Mouse (Mus musculus) spleen, adult 18-20 months (tissue): Measurements from ENCODE around the gene Zfp386.
"Not testable (repeated sequence)": the region's sequence is repeated elsewhere in the genome, so short reads cannot be mapped to it uniquely, and the experiment has no call there.

Experiments used
- DNase-seq, 2 experiments: peaks; one replicate each; pipeline ENCODE4 v3.0.0; 2022; ENCODE audit warnings: mixed read lengths in 2 of 2

The Zfp386 gene

DNA sequence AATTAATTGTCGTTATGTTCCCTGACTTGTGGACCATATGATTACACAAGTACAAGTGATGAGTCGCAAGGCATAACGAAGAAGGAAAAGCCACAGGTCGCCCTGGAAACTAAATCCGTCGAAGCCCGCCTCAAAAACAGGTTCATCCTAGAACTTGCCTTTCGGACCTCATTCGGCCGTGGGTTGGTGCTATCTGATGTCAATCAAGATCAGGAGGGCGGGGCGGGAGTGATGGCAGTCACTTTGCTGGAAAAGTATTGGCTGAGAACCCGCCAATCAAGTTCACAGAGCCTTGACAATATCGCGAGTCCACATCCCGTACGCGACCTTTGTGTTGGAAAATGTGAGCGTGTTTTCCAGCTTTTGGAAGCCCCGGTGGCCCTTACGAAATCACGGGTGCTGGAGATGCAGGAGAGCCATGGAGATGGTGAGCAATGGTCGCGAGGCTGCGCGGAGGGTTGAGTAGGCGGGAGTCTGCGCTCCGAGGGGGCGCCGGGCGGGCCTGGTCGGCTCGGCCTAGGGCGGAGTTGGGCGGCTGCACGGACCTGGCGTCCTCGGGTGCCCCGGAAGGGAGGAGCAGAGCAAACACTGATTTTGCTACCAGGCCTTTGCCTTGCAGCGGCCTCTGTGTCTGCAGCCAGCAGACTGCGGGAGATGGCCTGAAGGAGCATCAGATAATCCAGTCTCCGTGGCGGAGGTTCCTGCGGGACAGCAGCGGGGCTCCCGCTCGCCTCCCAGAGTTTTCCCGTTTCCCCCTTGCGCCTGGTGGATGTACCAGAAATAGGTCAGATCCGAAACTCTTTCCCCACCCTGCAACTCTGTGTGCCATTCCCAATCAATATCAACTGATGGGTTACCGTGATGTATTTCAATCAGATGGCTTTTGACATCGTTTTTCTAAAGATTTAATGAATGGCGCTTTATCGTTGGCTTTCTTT is at the start of gene Zfp386:
Gene Zfp386, plus strand, starts transcription at position 285 of the 938 bp plus-strand sequence.
- DNase-seq: peak; percentile 89 to 96

DNA sequence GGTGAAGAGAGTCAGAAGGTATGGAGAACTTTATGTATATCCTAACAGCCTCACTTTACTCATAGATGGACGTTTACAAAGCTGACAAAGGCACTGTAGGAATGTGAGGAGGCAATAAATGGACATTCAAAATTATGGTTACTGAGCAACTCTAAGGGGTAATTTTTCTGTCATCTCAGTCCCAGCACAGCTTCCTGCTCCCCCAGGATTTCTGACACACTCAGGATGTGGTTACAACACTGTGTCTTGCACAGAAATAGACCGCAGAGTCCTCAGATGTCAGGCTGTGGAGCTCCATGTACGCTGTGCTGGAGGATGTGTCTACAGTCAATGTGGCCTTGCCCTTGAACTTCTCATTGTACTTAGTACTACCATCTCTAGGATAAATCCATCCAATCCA is 47.7 kb upstream of the Zfp386 start:
- not testable (repeated sequence) for DNase-seq

DNA sequence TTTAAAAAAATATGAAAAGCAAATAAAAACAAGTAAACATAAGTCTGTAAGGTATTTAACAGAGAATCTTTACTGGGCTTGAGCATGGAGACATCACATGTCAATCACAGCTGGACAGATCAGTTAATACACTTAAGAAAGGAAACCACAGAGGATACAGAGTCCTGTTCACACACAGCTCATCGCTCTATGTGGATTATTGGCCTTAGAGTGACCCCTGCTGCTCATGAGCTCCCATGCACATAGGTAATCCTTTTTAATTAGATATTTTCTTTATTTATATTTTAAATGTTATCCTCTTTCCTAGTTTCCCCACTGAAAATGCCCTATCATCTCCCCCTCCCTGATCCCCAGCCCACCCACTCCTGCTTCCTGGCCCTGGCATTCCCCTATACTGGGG is 44.6 kb upstream of the Zfp386 start:
- not testable (repeated sequence) for DNase-seq

DNA sequence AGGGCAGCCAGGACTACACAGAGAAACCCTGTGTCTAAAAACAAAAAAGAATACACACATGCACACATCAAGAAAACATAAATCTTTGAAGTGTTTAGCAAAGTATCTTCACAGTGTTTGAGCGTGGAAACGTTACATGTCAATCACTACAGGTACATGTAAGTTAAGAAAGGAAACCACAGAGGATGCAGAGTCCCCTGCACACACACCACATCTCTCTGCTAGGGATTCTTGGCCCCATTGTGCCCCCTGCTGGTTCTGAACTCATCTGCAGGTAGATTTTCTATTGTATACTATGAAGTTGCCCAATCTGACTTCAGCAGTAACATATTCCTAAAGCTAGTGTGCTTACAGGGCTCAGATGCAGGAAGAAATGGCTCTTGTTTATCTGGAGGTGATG is 36.7 kb upstream of the Zfp386 start:
- peak in 1 of 2 experiments; percentile 21 for DNase-seq

DNA sequence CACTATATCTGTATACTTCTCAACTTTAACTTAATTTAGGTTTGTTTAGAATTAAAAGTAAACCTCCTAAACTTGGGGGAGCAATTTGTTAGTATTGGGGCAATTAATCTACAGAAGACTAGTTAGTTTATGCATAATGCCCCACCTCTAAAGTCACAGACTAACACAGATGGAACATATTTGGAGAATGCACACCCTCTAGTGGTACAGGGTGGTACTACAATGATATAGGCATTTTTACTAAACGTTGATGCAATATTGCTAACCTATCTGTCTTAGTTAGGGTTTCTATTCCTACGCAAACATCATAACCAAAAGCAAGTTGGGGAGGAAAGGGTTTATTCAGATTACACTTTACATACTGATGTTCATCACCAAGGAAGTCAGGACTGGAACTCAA is 19.4 kb upstream of the Zfp386 start:
- no peak for DNase-seq

DNA sequence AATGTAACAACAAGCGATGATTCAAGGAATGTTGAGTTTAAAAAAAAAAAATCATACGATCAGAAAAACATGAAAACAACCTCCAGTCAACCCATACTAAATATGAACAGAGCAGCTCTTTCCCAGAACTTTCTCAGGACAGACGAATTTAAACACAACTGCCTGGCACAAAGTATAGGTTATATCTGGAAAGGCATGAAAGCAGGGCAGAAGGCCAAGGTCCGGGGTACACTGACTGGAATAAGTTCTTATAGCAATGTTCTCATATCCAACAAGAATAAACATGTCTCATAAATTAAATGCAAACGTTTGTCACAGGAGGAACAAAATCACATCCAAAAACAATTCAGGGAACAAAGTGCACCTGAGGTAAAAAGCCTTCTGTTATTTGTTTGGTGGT is 12.2 kb upstream of the Zfp386 start:
- DNase-seq: no peak

DNA sequence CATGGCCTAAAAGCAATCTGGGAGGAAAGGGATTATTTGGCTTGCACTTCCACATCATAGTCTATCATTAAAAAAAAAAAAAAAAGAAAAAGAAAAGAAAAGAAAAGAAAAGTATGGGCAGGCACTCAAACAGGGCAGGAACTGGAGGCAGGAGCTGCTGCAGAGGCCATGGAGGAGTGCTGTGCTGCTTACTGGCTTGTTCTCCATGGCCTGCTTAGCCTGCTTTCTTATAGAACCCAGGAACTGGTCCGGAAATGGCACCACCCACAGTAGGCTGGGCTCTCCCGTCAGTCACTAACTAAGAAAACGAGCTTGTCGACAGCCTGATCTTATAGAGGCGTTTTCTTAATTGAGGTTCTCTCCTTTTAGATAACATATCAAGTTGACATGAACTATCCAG is 2.7 kb upstream of the Zfp386 start:
- no peak for DNase-seq

DNA sequence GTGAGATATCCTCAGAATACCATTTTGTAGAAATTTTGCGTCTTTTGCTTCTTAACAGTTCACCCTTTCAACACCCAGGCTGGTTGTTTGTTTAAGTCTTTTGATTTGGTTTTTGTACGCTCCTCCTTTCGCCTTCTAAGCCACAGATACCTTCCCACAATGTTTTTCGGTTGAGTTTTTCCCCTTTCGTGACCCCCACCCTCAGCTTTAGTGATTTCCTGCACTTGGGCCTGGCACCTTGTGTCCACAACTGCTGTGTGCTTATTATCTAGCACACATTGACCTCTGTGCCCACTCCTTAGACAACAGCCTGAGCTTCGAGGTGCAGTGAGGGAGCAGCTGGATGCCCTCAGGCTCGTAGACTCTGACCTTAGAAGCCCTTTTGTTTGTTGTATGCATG is 1.2 kb downstream of the Zfp386 start:
- DNase-seq: no peak

DNA sequence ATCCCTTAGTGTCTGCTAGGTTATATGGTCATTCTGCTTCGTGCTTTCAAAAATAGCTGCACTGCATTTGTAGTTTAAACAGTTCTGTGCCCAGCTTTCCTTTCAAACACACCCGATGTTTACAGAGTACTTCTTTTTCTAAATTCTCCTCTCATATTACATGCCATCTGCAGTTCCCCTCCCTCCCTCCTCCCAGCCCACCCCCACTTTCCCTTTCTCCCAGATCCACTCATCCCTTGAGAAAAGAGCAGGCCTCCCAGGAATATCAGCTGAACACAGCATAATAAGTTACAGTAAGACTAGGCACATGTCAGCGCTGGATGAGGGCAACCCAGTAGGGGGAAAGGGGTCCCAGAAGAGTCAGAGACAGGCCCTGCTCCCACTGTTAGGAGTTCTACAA is 1.7 kb downstream of the Zfp386 start:
- DNase-seq: no peak

DNA sequence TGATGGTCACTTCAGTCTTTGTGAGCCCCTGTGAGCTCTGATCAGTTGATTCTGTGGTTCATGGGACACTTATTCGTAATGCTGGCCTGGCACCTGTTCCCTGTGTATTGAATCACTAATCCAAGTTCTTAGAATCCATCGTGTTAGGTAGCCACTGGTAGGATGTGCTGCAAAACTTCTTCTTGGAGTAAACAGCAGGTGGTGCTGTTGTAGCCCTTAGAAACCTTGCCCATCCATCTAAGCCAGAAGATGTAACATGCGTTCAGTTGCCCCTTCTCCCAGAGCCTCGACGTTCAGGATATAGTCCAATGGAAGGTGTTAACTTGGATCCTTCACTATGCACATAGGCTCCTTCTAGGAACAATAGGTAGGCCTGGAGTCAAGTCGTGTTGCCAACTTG is 2.2 kb downstream of the Zfp386 start:
- DNase-seq: peak in 1 of 2 experiments; percentile 19

DNA sequence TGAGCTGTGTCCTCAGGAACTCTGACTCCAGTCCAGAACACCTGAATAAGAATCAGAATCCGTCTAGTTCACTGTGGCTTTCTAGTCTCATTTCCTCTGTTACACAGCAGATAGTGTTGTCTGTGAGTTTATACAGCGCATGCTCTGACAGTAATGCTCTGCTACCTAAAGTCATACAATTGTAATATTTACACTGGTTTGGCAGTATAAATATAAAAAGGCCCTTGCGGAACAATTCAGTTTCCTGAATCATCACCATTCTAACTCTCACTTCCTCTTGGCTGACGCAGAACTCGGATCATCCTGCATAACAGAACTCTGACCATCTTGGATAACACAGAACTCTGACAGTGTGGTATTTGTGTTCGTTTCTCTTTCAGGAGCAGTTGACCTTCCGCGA is 6.8 kb downstream of the Zfp386 start:
- no peak for DNase-seq

DNA sequence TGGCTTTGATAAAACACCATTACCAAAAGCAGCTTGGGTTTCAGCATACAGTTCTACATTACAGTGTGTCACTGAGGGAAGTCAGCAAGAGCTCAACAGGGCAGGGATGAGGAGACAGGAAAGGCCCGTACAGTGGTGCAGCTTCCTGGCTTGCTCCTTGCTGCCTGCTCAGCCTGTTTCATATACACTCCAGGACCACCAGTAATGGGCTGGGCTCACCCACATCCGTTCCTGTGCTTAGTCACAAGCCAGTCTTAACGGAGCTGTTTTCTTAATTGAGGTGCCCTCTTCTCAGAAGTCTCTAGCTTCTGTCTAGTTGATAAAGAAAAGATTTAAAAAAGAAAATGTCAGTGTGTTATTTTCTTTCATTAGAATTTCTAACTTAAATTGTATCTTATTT is 8.6 kb downstream of the Zfp386 start:
- DNase-seq: no peak

DNA sequence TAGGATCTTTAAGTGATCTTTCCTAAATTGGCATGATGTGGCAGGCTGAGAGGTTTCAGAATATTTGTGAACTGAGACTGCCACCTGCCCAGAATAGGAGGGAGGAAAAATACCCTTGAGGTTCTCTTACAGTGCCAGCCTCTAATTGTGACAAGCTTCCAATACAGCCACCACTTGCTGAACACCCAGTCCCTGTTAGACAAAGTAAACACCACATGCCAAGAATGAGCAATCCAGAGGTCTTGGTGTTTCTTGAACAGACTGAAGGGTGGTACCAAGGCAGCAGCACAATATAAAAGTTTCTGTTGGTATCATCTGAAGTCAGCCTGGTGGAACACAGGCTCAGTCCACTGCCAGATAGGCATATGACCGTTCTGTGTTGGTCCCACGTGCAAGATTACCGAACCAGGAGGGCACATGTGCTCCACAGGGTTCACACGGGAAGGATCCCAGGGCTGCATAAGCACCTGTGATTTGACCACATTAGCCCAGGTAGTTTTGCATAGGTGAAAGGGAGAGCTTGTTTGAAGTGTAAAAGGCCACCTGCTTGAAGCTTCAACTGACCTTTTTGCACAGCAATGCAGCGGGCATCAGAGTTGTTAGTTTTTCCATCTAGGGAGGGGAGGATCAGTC is 14.2 kb downstream of the Zfp386 start:
- no peak for DNase-seq

DNA sequence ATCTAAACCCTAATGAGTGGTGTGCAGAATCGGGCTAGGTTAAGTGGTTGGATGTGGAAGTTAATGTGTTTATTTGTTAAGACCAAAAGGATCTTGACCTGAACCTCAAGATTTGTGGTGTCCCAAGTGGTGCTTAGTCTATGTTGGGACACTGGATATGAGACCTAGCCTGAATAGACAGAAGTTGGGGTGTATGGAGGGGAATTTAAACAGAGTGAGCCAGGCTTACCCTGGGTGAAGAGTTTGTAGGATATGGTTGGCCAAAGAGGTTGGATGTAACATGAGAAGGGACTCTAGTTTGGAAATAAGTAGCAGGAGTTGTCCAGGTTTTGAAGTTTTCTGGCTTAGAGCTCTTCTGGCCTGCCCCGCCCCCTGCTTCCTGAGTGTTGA is 14.7 kb downstream of the Zfp386 start:
- DNase-seq: no peak

DNA sequence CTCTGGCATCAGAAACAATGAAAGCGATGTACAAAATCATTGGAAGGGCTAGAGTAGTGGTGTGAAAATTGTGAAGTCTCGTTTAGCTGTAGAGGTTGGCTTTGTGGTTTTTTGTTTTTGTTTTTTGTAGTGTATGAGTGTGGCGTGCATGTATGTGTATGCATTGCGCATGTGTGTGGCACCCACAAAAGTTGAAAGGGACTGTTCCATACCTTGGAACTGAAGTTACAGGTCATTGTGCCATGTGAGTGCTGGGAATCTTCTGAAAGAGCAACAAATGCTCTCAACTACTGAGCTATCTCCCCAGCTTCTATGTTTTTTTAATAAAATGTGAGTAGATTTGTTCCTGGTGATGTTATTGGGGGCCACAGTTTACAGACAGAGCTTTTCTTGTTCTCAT is 15.5 kb downstream of the Zfp386 start:
- DNase-seq: no peak

DNA sequence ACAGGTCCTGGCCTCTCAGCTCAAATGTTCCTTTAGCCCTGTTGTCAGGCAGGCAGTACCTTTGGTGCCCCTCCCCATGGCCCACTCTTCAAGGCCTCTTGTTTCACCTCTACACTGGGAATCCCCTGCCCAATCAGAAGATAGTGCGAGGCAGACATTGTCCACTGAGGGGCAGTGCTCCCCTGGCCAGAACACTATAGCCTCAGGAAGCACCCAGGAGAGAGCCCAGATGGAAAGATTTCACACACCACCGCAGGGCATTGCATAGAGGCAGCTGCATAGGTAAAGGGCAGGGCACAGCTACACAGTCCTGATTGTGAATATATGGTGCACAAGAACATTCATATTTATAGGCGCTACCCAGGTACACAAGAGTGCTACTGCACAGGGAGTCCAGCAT is 23.5 kb downstream of the Zfp386 start:
- no peak for DNase-seq

DNA sequence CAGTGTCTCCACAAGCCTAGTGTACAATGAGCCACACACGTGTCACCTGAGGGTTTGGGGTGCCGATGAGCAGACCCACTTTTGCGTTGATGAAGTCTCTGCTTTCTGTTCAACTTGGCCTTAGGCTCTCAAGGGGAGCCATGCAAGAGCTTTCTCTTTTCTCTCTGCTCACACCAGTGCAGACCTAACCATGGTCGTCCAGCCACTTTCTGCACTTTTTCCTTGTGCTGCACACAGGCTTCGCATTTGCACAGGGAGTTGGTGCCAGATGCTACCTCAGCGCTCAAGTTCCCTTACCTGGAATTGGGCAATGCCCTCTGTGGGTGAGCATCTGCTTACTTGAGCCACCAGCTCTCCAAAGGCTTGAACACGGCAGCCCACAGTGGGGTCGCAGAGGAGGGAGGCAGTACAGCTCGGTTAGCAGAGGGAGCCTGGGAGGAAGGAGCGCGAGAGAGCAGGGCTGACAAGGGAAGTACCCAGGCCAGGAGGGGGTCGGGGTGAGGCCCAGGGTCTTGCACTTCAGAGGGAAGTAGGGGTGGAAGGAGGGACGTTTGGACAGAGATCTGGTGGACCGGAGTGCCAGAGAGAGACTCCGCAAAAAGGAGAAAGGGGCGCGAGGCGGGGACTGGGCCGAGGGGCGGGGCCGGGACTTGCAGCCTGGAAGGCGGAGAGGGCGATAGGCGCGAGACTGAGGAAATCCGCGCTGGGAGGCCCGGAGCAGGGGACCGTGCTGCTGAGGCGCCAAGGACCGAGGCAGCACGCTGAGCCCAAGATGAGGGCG is 29.7 kb downstream of the Zfp386 start, which contains the start of gene Vipr2:
Gene Vipr2, plus strand, starts transcription at position 653 of the 781 bp plus-strand sequence.
- DNase-seq: peak in 1 of 2 experiments; percentile 40

DNA sequence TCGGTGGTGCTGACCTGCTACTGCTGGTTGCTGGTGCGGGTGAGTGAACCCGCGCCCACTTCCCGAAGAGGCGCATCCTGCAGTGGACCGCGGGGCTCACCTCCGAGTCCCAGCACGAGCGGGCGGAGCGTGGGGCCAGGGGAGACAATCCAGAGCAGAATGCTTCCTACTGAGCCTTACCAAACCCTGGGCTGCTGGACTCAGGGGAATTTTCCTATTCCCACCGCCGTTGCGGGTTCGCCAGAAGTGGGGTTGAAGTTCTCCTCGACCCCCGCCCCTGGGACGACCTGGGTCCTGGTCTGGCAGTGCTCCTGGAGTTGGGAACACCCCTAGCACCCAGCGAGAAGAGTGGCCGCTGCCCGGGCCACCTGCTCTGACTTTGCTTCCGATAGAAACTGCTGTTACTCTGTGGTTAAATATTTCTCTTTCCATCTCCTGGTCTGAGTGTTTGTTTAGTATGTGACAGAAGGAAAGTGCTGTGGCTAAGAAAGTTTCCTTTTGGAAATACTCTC is 30.4 kb downstream of the Zfp386 start:
- no peak for DNase-seq

DNA sequence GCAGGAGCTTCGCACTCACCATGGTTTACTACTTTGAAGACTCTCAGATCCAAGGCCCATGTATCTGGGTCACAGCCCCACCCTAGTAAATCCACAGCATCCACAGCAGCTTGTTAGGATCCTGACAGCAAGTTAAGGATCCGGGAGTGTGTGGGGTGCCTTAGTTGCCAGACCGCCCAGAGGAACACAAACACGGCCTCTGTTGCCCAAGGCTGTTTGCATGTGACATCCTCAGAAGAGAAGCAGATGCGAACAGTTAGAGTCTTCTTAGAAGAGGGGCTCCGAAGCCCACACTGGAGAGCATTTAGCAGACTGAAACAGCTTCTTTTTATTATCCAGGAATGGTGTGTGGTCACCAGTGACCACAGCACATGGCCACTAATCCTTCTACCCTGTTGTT is 35.6 kb downstream of the Zfp386 start:
- DNase-seq: no peak

DNA sequence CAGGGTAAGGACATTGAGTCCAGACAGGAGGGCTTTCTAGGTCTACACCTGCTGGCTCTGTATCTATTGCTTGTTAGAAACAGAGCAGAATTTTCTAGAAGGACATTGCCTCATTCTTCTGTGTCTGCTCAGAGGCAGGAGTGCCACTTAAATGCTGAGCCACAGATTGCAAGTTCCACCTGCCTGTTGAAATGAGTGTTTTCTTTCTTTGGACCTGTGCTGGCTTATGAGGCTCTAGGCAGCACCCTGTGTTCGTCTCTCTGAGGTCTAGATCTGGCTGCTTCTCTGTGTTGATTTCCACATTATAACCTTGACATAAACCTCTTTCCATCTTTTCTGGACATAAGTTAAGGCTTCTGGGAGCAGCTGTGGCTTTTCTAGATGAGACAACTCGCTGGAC is 36.8 kb downstream of the Zfp386 start:
- no peak for DNase-seq

DNA sequence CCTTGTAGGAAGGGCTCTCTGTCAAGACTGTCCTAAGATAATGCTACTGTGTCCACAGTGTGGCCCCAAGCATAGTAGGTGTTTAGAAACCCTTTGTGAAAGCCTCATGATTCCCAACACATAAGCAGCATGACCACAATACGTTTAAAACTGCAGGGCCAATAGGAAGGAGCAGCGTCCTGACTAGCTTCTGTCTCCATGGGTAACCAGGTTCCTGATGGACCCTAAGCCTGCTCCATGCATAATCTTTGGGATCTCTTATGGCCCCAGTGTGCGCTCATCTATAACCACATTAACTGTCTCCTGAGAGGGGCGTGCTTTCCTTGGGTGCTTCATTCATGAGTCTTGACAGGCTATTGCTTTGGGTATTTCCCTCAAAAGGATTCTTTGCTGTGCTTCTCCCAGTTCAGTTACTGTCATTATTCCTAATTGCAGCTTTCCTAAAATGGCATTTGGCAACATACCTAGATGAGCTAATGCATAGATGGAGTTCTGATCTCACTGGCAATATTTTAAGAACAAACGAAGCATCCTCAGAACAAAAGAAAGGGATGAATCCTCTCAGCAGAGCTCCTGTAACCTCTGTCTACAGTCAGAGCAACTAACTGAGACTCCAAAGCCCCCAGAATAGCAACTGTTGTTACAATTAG is 39.6 kb downstream of the Zfp386 start:
- DNase-seq: no peak

DNA sequence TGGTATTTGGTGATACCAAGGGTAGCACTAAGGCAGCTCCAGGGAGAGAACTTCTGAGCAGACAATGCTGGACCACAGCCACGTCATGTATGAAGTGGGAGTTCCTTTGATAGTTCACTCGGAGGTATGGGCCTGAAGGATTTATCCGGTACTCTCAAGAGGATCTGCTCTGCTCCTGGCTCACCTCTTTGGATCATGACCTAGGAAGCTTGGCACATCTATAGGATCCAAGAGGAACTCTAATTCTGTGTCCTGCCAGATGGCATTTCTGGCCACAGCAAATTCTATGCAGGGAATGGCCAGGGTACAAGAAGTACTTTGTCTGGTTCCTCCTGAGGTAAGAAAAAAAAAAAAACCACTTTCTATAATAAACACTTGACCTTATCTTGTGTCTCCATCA is 42.3 kb downstream of the Zfp386 start:
- DNase-seq: no peak
